Mouse (Mus musculus) kidney, postnatal 36 days (tissue): Measurements from ENCODE around the gene 1700030J22Rik.
A peak's percentile ranks its signal among the peaks of the same experiment; 100 is the strongest.

Source experiments
- DNase-seq, 2 experiments: peaks; one replicate each; pipeline ENCODE4 v3.0.0; 2021 to 2022; ENCODE audit warnings: mixed read lengths in 2 of 2

The 1700030J22Rik gene

GRCm38 (mm10) chr8:116978631-116979256, at the start of gene 1700030J22Rik:
1700030J22Rik (minus strand) TSS chr8:116978959.
- DNase-seq = peak; percentile 99 to 100

- no peak for DNase-seq
Measured at GRCm38 (mm10) chr8:117027601-117028000, 48.8 kb upstream of the 1700030J22Rik start.

GRCm38 (mm10) chr8:117022297-117022993, 43.7 kb upstream of the 1700030J22Rik start:
- DNase-seq = no peak

- DNase-seq = no peak
Measured at GRCm38 (mm10) chr8:117019323-117020275, 40.8 kb upstream of the 1700030J22Rik start.

GRCm38 (mm10) chr8:117017896-117018295, 39.1 kb upstream of the 1700030J22Rik start:
- no peak for DNase-seq

GRCm38 (mm10) chr8:117017006-117017405, 38.2 kb upstream of the 1700030J22Rik start:
- DNase-seq = no peak

- no peak for DNase-seq
Measured at GRCm38 (mm10) chr8:117015670-117016069, 36.9 kb upstream of the 1700030J22Rik start.

- no peak for DNase-seq
Measured at GRCm38 (mm10) chr8:117011366-117011765, 32.6 kb upstream of the 1700030J22Rik start.

- no peak for DNase-seq
Measured at GRCm38 (mm10) chr8:116994016-116994716, 15.4 kb upstream of the 1700030J22Rik start.

- DNase-seq = peak; percentile 100
Measured at GRCm38 (mm10) chr8:116993095-116993867, 14.5 kb upstream of the 1700030J22Rik start, which contains the start of gene Gcsh. Gcsh (minus strand) TSS chr8:116993537.

GRCm38 (mm10) chr8:116992176-116992971, 13.6 kb upstream of the 1700030J22Rik start:
- DNase-seq = peak; percentile 75 to 82

- peak; percentile 37 to 49 for DNase-seq
Measured at GRCm38 (mm10) chr8:116991241-116991640, 12.5 kb upstream of the 1700030J22Rik start.

- no peak for DNase-seq
Measured at GRCm38 (mm10) chr8:116989842-116990241, 11.1 kb upstream of the 1700030J22Rik start.

- DNase-seq = peak; percentile 73 to 83
Measured at GRCm38 (mm10) chr8:116980117-116980516, 1.4 kb upstream of the 1700030J22Rik start.

GRCm38 (mm10) chr8:116978052-116978451, 707 bp downstream of the 1700030J22Rik start:
- no peak for DNase-seq

GRCm38 (mm10) chr8:116975606-116976005, 3.2 kb downstream of the 1700030J22Rik start:
- peak; percentile 56 to 69 for DNase-seq

GRCm38 (mm10) chr8:116975066-116975465, 3.7 kb downstream of the 1700030J22Rik start:
- DNase-seq = peak in 1 of 2 experiments; percentile 14

- peak; percentile 44 to 62 for DNase-seq
Measured at GRCm38 (mm10) chr8:116969531-116969930, 9.2 kb downstream of the 1700030J22Rik start.

- no peak for DNase-seq
Measured at GRCm38 (mm10) chr8:116954415-116954814, 24.3 kb downstream of the 1700030J22Rik start.

- no peak for DNase-seq
Measured at GRCm38 (mm10) chr8:116952428-116952827, 26.3 kb downstream of the 1700030J22Rik start.

- DNase-seq = peak; percentile 35 to 45
Measured at GRCm38 (mm10) chr8:116951778-116952177, 27.0 kb downstream of the 1700030J22Rik start.
